Mouse (Mus musculus) hindbrain, embryonic 10.5 days (tissue): Measurements from ENCODE around the gene Rasgrp4. TPM values are rescaled to one million over a fixed set of nuclear protein-coding genes. Genes with fewer than 3 reads are reported as not detected.
A peak's percentile ranks its signal among the peaks of the same experiment; 100 is the strongest.

Experiments used
- DNase-seq: peaks from one replicate; pipeline ENCODE4 v3.0.0-alpha.2; 2017; ENCODE audit warnings: low spot score
- H3K27ac ChIP-seq: fragments of 300-500 bp; sonication (generic); 2 replicates; pipeline ENCODE4 v1.5.1; 2016; ENCODE audit warnings: mild to moderate bottlenecking, moderate library complexity
- H3K27me3 ChIP-seq: fragments of 300-500 bp; sonication (generic); 2 replicates; pipeline ENCODE4 v1.6.1; 2016; ENCODE audit warnings: mild to moderate bottlenecking; ENCODE audit not compliant: poor library complexity, insufficient read depth, severe bottlenecking
- H3K36me3 ChIP-seq: fragments of 300-500 bp; sonication (generic); 2 replicates; pipeline ENCODE4 v1.6.1; 2016; ENCODE audit warnings: mild to moderate bottlenecking, moderate library complexity
- H3K4me1 ChIP-seq: fragments of 300-500 bp; sonication (generic); replicated peaks from 2 replicates; pipeline ENCODE4 v1.6.1; 2016; ENCODE audit warnings: mild to moderate bottlenecking
- H3K4me3 ChIP-seq: fragments of 300-500 bp; sonication (generic); 2 replicates; pipeline ENCODE4 v1.5.1; 2016; ENCODE audit warnings: mild to moderate bottlenecking, moderate library complexity
- H3K9me3 ChIP-seq: fragments of 300-500 bp; sonication (generic); 2 replicates; pipeline ENCODE4 v1.6.1; 2016; ENCODE audit warnings: mild to moderate bottlenecking, moderate library complexity
- WGBS: fragments of 180-500 bp; shearing (Covaris S2); methylation state at CpG from one replicate; pipeline ENCODE4 v1.1.7; 2016; 5-methylcytosine and 5-hydroxymethylcytosine counted together
- polyA plus RNA-seq: library from polyadenylated mRNA; unstranded; fragments of >200 nt; fragmentation: Nextera tagmentation; extraction: Ambion mirVana; gene quantifications from 2 replicates; pipeline ENCODE4 v1.2.1, GENCODE M21; 2016

Gene Rasgrp4
- polyA plus RNA-seq: 0.34 and 0.54 TPM in 2 replicates

- peak; percentile 36 for DNase-seq
- under 1% methylated on average over 13 of the region's 20 CpGs for WGBS
These were observed at the start of gene Rasgrp4 for GRCm38 (mm10) chr7:29134693-29135386. Gene Rasgrp4 (plus strand): TSS chr7:29134851.

GRCm38 (mm10) chr7:29085981-29086380, 48.7 kb upstream of the Rasgrp4 start:
- no peak for DNase-seq
- 87% methylated on average over 30 of the region's 30 CpGs for WGBS
- Histone ChIP-seq H3K9me3 (no peaks in the 10 kb centered on the region), H3K36me3 (no peaks in the 10 kb centered on the region), H3K4me3 (no peak overlapping the region), H3K27ac (no peak overlapping the region), H3K27me3 (peaks cover 10% of the 10 kb centered on the region), H3K4me1 (0 out of 2 replicates have a peak, but pooled peaks cover 5% of the 10 kb centered on the region)

More at GRCm38 (mm10) chr7:29134693-29135386, at the start of gene Rasgrp4:
- peaks cover 27% of the 10 kb centered on the region for H3K27me3 ChIP-seq
- no peaks in the 10 kb centered on the region for H3K36me3 ChIP-seq
- no peaks in the 10 kb centered on the region for H3K9me3 ChIP-seq
- peak within 1 kb of the TSS; percentile 50 for H3K4me3 ChIP-seq
- peaks cover 23% of the 10 kb centered on the region for H3K4me1 ChIP-seq
- peak within 1 kb of the TSS; percentile 46; the same call in 1 of the 2 replicates for H3K27ac ChIP-seq

- DNase-seq: no peak
- H3K9me3 ChIP-seq: no peaks in the 10 kb centered on the region
- no peak overlapping the region for H3K4me3 ChIP-seq
- H3K36me3 ChIP-seq: no peaks in the 10 kb centered on the region
- no peak overlapping the region for H3K27ac ChIP-seq
- peaks cover 10% of the 10 kb centered on the region for H3K27me3 ChIP-seq
- 0 out of 2 replicates have a peak, but pooled peaks cover 7% of the 10 kb centered on the region for H3K4me1 ChIP-seq
- 90% methylated on average over 10 of the region's 10 CpGs for WGBS
These were observed 47.7 kb upstream of the Rasgrp4 start for GRCm38 (mm10) chr7:29086902-29087301.

GRCm38 (mm10) chr7:29088817-29089216, 45.8 kb upstream of the Rasgrp4 start:
- Histone ChIP-seq H3K36me3 (no peaks in the 10 kb centered on the region), H3K4me3 (no peak overlapping the region), H3K27me3 (peaks cover 10% of the 10 kb centered on the region), H3K9me3 (no peaks in the 10 kb centered on the region), H3K27ac (no peak overlapping the region), H3K4me1 (0 out of 2 replicates have a peak, but pooled peaks cover 7% of the 10 kb centered on the region)
- WGBS: 73% methylated on average over 6 of the region's 6 CpGs
- no peak for DNase-seq

GRCm38 (mm10) chr7:29097131-29097530, 37.5 kb upstream of the Rasgrp4 start:
- Histone ChIP-seq H3K4me1 (peaks cover 6% of the 10 kb centered on the region; the same call in 1 of the 2 replicates), H3K27ac (no peak overlapping the region), H3K36me3 (no peaks in the 10 kb centered on the region), H3K27me3 (peaks cover 2% of the 10 kb centered on the region; the same call in 1 of the 2 replicates), H3K9me3 (0 out of 2 replicates have a peak, but pooled peaks cover 8% of the 10 kb centered on the region), H3K4me3 (no peak overlapping the region)
- DNase-seq: no peak
- WGBS: 86% methylated on average over 16 of the region's 16 CpGs

- 92% methylated on average over 12 of the region's 12 CpGs for WGBS
- Histone ChIP-seq H3K9me3 (0 out of 2 replicates have a peak, but pooled peaks cover 8% of the 10 kb centered on the region), H3K36me3 (no peaks in the 10 kb centered on the region), H3K4me1 (peaks cover 6% of the 10 kb centered on the region; the same call in 1 of the 2 replicates), H3K27me3 (peaks cover 2% of the 10 kb centered on the region; the same call in 1 of the 2 replicates), H3K27ac (no peak overlapping the region), H3K4me3 (no peak overlapping the region)
- DNase-seq: no peak
These were observed 33.2 kb upstream of the Rasgrp4 start for GRCm38 (mm10) chr7:29101286-29102017.

GRCm38 (mm10) chr7:29108992-29109955, 25.4 kb upstream of the Rasgrp4 start:
- 29% methylated on average over 38 of the region's 38 CpGs for WGBS
- H3K27me3 ChIP-seq: peaks cover 21% of the 10 kb centered on the region; the same call in 1 of the 2 replicates
- H3K4me3 ChIP-seq: peak overlapping the region; percentile 36

GRCm38 (mm10) chr7:29118142-29118851, 16.4 kb upstream of the Rasgrp4 start:
- Histone ChIP-seq H3K36me3 (no peaks in the 10 kb centered on the region), H3K4me3 (no peak overlapping the region), H3K27me3 (peaks cover 13% of the 10 kb centered on the region; the same call in 1 of the 2 replicates), H3K9me3 (no peaks in the 10 kb centered on the region), H3K27ac (no peak overlapping the region), H3K4me1 (peaks cover 14% of the 10 kb centered on the region)
- no peak for DNase-seq
- 11% methylated on average over 18 of the region's 18 CpGs for WGBS

More at GRCm38 (mm10) chr7:29108992-29109955, 25.4 kb upstream of the Rasgrp4 start:
- H3K9me3 ChIP-seq: no peaks in the 10 kb centered on the region
- DNase-seq: peak; percentile 45
- H3K36me3 ChIP-seq: no peaks in the 10 kb centered on the region
- H3K4me1 ChIP-seq: peaks cover 13% of the 10 kb centered on the region
- H3K27ac ChIP-seq: peak overlapping the region; percentile 64; the same call in 1 of the 2 replicates

GRCm38 (mm10) chr7:29119526-29119925, 15.1 kb upstream of the Rasgrp4 start:
- DNase-seq: no peak
- Histone ChIP-seq H3K27me3 (peaks cover 24% of the 10 kb centered on the region; the same call in 1 of the 2 replicates), H3K4me1 (peaks cover 26% of the 10 kb centered on the region), H3K4me3 (no peak overlapping the region), H3K27ac (no peak overlapping the region), H3K9me3 (no peaks in the 10 kb centered on the region), H3K36me3 (no peaks in the 10 kb centered on the region)
- 74% methylated on average over 1 of the region's 1 CpGs for WGBS

GRCm38 (mm10) chr7:29122821-29123220, 11.8 kb upstream of the Rasgrp4 start:
- Histone ChIP-seq H3K4me1 (peaks cover 31% of the 10 kb centered on the region), H3K27me3 (peaks cover 24% of the 10 kb centered on the region), H3K36me3 (no peaks in the 10 kb centered on the region), H3K4me3 (no peak overlapping the region), H3K9me3 (no peaks in the 10 kb centered on the region), H3K27ac (no peak overlapping the region)
- no peak for DNase-seq
- WGBS: 95% methylated on average over 9 of the region's 9 CpGs

- Histone ChIP-seq H3K4me1 (peaks cover 22% of the 10 kb centered on the region), H3K9me3 (no peaks in the 10 kb centered on the region), H3K4me3 (peak overlapping the region; percentile 61; the same call in 1 of the 2 replicates), H3K36me3 (no peaks in the 10 kb centered on the region), H3K27ac (no peak overlapping the region), H3K27me3 (peaks cover 17% of the 10 kb centered on the region)
- no peak for DNase-seq
- 51% methylated on average over 5 of the region's 5 CpGs for WGBS
These were observed 10.9 kb upstream of the Rasgrp4 start for GRCm38 (mm10) chr7:29123531-29124358.
